Mouse (Mus musculus) c-Kit-negative CD71-positive TER-119-positive erythroid progenitor cells, embryonic 14.5 days (primary cell): ENCODE results near the gene Acad12.
"Not testable (repeated sequence)": the region's sequence is repeated elsewhere in the genome, so short reads cannot be mapped to it uniquely, and the experiment has no call there.

Experiments used
- DNase-seq: peaks from one replicate; pipeline ENCODE4 v3.0.0-alpha.2; 2013; ENCODE audit warnings: low read depth, low spot score

The Acad12 gene

DNA sequence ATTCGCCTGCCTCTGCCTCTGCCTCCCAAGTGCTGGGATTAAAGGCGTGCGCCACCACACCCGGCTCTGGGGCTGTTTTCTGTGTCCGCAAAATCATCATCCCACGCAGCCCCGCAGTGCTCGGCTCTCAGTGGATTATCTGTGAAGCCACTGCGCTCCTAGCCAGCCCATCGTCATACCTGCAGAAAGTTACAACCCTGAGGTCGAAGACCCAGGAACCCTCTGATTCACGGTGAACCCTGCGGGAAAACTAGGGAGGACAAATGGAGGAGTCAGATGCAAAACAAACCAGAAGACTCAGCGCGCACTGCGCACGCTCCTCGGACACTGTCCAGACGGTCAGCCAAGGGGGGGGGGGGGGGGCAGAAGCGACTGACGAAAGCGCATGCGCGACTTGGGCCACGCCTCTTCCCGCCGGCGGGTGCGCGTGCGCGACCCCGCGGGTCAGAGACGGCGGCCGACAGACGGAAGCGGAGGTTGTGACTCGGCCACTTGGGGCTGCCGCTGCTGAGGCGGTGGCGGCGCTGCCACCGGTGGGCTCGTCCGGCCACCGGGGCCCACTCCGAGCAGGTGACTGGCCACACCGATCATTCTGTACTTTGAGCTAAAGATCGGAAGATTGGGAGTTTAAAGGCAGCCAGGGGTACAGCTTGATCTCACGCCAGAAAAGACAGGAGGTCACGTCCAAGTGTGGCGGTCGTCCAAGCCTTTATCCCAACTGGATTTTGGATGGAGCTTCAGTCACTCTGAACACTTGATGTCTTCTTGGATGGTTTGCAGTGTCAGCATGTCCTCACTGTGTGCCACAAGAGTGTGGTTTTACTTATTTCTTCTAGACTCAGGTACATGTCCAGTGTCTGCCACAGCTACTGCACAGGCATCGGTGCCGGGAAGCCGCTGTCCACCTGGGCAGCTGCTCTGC lies at the start of gene Acad12:
TSS of gene Acad12 (minus strand) at position 347 of the 922 bp plus-strand sequence.
- peak; percentile 67 for DNase-seq

DNA sequence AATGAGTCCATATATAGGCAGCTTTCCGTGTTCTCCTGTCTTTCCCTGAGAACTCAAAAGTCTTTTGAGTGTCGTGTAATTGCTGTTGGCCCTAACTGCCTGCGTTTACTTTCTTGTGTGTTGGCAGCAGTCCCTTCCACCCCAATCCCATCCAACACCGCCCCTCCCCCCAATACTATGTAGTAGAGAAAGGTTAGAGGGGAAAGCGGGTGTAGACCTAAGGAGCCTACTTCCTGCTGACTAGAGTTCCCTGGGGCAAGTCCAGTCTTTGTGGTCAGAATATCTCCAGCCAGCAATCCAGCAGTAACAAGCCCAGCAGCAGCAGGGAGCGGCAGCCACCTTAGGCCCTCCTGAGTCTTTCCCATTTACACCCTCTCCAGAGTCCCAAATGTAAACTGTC lies 49.7 kb upstream of the Acad12 start:
- no peak for DNase-seq

DNA sequence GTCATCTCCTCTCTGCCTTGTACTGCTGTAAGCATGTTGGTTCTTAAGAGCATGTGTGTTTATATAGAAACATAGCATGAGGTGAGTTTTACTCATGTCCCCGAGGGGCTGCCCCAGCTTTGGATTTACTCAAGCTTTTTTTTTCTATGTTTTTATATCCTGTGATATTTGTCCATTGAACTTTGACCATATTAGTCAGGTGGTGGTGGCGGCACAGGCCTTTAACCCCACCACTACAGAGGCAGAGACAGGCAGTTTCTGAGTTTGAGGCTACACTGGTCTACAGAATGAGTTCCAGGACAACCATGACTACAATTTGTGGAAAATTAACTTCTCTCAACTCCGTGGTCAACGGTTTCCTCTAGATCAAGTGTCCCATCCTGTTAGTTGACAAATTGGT lies 48.3 kb upstream of the Acad12 start:
- no peak for DNase-seq

DNA sequence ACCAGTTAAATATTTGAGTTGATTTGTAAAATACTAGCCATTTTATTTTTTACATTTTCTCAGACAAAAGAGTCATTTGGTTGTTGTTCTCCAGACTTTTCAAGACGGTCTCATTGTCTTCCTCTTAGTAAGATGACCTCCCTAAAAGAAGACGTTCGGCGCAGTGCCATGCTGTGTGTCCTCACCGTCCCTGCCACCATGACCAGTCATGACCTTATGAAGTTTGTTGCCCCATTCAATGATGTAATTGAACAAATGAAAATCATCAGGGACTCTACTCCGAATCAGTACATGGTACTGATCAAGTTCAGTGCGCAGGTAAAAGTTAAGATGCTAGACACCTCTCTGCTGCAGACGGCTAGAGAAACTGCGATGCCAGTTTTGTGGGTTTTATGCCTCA lies 46.2 kb upstream of the Acad12 start:
- no peak for DNase-seq

DNA sequence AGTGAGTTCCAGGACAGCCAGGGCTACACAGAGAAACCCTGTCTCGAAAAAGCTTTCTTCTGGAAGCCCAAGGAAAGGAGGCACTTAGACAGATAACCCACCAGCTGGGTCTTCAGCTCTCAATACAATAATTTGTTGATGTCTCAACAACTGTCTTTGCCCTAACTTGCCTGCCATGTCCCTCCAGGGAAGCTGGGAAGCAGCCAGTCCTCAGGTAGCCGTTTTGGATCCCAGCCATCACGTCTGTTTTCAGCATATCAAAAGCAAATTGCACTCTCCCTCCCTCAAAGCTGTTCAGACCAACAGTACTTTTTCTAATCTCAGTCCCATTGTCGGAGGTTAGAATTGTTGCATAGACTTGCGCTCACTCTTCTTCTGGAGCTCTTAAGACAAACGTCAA lies 45.3 kb upstream of the Acad12 start:
- no peak for DNase-seq

DNA sequence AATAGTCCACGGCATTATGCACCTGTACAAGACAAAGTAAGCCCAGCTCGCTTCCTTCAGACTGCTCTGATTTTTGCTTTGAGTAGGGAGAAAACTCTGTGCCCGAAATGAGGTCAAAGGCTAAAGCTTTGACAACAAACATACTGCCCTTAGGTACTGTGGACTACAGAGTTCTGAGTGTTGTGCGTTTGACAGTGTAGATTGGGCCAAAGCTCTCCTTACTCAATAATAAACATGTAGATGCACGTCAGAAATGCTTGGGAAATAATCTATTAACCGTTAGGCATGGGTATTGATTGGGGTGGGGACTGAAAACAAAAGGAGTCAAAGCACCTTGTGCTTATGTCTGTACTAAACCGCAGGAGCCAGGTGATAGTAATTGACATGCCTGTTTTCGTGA lies 44.7 kb upstream of the Acad12 start:
- no peak for DNase-seq

DNA sequence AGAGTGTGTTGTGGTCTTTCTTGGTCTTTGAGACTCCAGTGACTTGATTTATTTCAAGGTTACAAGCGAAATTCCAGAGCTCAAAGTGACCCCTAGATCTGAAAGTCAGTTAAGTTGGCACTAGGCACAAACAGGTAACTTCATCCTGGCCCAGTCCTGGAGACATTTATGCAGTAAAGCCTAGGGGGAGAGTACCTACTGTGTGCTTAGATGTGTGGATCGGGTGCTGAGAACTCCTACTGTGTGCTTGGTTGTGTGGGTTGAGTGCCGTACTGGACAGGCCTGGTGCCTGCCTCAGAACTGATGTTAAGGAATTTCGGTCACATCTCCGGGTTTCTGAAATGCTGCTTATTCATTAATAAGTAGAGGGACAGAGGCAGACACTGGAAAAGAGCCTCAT lies 42.8 kb upstream of the Acad12 start:
- DNase-seq, result no peak

DNA sequence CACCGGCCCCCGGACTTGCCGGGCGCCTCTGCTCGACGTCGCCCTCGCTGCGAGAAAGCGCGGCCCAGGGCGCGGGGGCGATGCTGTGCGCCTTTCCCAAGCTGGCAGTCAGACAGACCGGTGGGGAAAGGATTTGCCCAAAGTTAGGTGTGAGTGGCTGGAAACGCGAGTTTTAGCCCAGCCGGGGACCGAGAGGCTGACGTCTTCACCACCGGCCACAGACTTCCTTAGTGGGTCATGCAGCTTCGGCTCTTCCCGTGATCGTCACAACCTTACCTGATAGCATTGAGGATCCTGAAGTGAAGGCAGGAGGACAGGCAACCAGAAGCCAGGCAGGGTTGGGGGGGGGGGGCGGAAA lies 42.1 kb upstream of the Acad12 start:
- DNase-seq, result peak; percentile 22

DNA sequence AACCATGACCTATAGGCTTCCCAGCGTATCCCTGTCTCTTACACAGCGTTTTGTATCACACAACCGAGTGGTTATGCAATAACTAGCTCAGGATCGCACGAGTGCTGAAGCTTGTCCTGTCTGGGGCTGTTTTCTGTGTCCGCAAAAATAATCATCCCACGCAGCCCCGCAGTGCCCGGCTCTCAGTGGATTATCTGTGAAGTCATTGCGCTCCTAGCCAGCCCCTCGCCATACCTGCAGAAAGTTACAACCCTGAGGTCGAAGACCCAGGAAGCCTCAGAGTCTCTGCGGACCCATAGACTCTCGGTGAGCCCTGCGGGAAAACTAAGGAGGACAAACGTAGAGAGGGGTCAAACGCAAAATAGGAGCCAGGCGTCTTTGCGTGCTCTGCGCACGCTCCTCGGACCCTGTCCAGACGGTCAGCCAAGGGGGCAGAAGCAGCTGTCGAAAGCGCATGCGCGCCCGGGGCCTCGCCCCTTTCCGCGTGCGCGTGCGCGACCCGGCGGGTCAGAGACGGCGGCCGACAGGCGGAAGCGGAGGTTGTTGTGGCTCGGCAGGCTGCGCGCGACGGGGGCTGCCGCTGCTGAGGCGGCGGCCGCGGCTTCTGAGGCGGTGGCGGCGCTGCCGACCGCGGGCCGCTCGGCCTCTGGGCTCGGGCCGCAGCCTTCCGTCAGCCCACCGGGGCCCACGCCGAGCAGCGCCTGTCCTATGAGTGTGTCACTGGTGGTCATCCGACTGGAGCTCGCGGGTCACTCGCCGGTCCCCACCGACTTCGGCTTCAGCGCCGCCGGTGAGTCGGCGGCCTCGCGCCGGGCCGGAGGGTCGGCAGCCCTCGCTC lies 41.5 kb upstream of the Acad12 start, which contains the start of the genes Acad10 and Brap:
TSS of gene Acad10 (minus strand) at position 456 of the 838 bp plus-strand sequence.
TSS of gene Brap (plus strand) at position 505 of the 838 bp plus-strand sequence.
- peak; percentile 78 for DNase-seq

DNA sequence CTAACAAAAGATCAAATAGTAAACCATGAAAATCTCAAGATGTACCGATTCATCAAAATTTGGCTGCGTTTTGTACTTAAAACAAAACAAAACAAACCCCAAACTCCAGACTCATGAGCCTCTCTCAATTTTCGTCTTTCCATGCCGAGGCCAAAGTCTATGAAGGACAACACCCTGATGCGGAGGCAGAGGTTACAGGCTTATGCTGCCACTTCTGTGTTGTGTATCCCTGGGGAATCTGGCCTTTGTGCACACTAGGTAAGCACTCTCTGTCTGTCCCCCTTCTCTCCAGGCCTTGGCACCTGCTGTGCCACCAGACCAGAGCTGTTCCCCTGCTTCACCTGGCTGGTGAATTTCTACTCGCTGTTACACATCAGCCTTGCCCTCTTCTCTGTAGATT lies 38.9 kb upstream of the Acad12 start:
- not testable (repeated sequence) for DNase-seq

DNA sequence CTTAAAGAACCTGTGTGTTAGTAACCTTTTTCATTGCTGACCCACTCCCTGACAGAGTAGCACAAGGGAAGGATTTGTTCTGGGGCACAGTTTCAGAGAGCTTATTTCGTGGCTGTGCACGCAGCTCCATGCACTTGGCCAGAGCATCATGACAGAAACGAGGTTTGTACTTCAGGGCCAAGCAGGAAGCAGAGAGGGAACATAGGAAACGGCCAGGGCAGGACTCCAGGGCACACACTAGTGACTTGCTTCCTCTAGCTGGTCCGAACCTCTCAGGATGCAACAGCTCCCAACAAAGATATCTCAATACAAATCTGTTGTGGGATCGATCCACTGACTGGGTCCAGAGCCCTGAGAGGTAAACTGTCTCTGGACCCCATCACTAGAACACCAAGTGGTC lies 38.1 kb upstream of the Acad12 start:
- not testable (repeated sequence) for DNase-seq

DNA sequence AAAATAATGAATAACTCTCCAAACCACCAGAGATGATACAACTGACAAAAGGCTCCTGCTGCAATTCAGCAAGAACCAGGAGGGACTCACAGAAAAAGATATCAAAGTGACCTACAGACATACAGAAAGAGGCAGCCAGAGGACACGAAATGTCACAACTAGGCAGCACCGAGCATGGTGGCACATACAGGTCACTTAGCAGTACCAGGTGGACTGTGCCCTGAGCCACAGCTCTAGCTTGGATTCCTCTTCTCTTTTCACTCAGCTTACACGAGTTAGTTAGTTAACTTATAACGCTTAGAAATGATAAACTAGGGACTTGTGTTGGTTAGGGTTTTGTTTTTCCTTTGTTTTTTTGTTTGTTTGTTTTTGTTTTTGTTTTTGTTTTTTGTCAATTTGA lies 35.8 kb upstream of the Acad12 start:
- DNase-seq, result no peak

DNA sequence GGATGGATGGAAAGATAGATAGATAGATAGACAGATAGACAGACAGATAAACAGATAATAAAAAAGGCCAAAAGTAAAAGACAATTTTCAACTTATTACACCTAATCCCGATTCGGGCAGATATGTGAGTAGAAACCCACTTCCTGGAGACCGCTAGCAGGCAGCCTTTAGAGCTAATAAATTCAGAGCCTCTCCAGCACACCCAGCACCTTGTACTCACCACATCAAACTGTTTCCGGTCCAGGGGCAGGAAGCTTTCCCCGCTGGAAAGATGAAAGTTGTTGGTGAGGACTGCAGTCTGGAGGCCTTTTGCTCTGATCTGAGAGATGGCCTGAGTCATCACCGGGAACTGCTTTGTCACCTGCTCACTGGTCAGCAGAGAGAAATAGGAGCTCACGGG lies 30.4 kb upstream of the Acad12 start:
- no peak for DNase-seq

DNA sequence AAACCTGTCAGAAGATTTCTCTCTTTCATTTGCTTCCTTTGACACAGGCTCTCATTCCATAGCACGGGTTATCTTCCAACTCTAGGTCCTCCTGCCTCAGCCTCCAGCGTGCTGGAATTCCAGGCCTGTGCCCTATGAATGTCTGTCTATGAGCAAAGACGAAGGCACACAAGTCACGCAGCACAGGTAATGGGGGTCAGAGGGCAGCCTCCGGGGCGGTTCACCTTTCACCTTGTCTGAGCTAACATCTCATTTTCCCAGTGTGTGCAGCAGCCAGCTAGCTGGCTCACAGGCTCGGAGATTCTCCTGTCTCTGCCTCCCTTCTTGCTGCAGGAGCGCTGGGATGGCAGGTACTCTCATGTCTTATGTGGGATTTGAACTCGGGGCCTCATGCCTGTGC lies 20.9 kb upstream of the Acad12 start:
- no peak for DNase-seq

DNA sequence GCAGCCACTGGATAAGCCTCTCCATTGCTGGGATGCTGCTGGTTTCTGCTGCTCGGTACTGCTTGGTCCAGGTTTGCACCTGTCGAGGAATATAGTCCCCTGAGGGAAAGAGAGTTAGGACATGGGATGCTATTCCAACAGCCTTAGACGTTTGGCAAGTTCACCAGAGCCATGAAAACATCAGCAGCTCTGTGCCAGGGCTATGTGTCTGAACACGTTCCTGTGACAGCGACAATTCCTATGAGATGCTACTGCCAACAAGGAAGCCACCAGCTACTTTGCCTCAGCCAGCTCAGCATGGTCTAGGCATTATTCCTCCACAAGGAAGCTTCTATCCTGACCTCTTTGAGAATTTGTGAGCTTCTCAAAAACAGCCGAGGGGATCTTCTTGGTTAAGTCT lies 18.6 kb upstream of the Acad12 start:
- no peak for DNase-seq

DNA sequence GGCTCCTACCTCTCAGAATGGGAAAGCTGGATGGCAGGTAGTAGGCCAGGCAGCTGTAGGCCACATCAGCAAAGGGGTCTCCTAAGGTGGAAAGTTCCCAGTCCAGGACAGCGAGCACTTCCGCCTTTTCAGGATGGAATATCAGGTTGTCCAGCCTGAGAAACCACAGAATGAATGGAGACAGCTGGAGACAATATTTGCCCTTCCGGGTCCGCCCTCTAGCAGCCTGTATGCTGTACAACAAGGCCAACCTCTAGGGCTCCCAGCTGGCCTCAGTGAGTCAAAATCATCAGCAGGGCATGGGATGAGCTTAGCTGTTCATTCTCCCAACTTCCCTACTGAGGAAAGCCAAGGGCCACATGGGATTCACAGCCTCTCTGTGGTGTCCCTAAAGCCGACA lies 15.9 kb upstream of the Acad12 start:
- DNase-seq, result no peak

DNA sequence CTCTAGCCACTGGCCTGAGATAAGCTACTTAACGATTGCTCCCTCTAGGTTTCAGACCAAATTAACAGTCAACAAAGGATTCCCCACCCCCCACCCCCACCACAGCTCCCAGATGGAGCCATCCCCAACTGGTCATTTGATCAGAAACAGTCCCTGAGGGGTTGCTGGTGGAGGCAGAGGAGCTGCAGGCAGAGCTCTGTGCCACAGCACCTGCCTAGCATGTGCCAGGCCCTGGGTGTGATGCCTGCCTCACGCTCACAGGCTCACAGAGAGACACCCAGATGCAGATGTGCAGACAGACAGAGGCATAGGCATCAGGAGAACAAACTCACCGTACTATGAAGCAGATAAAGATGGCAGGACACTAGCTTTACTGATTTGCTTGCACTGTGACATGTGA lies 14.1 kb upstream of the Acad12 start:
- no peak for DNase-seq

DNA sequence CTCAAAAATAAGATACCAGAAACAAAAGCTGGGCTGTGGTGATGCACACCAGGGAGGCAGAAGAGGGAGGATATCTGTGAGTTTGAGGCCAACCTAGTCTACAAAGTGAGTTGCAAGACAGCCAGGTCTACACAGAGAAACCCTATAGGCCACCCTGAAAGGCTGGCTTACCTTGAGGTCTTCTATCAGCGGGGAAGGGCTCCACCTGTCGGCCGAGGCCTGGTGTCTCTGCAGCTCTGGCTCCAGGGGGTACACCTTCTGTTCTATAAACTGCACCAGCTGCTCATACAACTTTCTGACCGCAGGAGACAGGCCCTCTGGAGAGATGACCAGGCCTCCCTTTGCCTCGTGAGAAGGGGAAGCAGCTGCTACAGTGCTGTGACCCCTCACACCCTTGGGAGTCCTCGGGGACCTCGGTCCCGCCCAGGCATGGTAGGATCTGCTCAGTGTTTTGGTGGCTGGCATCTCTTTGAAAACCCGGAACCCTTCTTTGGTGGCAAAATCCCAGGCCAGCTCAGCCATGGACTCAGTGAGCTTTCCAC lies 12.4 kb upstream of the Acad12 start:
- not testable (repeated sequence) for DNase-seq

DNA sequence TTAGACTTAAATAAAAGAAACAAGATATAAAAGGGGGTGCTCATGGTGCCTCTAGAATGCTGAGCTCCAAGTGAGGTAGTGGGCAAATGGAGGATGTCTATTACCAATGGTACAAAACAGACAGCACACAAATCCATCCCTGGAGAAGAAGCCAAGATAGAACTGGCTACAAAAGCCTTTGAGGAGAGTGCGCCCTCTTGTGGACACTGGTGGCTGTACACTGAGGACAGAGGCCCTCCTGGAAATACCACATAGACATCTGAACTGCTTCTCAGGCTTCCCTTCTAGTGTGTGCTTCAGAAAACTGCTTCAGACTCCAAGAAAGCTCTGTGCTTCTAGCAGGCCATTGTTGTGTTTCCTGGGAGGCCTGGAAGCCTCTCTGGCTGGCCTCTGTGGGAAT lies 9.1 kb upstream of the Acad12 start:
- DNase-seq, result peak; percentile 61

DNA sequence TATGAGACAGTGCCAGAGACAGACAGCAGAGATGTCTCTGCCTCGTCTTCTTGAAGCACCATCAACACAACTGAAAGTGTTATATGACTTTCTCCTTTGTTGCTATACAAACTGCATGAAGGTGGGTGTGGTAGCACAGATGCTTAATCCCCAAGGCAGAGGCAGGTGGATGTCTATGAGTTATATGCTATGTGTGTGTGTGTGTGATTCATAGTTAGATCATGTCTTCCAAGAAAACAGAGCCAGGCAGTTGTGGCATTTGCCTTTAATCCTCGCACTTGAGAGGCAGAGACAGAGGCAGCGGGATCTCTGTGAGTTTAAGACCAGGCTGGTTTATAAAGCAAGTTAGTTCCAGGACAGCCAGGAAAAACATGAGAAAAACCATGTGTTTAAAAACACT lies 4.5 kb upstream of the Acad12 start:
- DNase-seq, result no peak

DNA sequence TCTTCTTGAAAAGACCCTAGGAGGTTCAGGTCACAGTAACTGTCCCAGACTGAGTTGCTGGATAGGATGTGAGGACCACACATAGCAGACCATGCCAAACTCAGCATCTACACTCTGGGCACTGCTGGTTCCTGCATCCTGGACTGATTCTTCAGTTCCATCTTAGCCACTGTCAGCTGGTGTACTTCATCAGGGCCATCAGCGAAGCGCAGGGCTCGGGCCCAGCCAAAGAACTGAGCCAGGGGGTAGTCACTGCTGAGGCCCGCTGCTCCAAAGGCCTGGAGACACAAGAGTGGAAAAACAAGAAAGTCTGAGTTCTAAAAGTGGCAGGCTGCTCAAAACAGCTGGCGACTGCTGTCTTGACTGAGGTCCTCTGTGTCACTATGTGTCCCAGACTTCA lies 2.4 kb upstream of the Acad12 start:
- DNase-seq, result no peak

DNA sequence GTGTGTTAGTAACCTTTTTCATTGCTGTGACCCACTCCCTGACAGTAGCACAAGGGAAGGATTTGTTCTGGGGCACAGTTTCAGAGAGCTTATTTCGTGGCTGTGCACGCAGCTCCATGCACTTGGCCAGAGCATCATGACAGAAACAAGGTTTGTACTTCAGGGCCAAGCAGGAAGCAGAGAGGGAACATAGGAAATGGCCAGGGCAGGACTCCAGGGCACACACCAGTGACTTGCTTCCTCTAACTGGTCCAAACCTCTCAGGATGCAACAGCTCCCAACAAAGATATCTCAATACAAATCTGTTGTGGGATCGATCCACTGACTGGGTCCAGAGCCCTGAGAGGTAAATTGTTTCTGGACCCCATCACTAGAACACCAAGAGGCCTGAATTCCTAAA lies 3.8 kb downstream of the Acad12 start:
- DNase-seq, result not testable (repeated sequence)
